Mouse (Mus musculus): ENCODE measurements around the gene Plcb4.

DNA sequence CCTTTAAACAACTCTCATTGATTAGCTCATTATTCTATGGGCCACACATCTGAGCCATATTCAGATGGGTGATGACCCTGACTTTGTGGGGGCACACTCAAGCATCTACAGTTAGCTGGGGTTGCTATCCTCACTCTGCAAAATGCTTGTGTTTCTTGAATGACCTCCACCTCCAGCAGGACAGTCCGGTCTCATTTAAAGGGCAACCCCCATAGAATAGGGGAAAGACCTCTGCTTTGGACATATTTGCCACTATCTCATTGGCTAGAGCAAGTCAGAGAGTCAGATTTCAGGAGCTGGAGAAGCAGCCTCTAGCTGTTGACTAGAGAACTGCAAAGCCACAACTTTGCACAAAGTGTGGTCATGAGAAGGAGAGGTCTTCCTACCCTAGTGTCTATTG, 340.6 kb downstream of the Plcb4 start:
- TF ChIP-seq ZC3H11A (IDR thresholded peaks at IDR 0.05; ENCODE audit: borderline replicate concordance, low read depth, low read length) = no peak
- no peak for TF ChIP-seq MAFK (IDR thresholded peaks at IDR 0.05; ENCODE audit: insufficient read depth, low read depth, low read length)
- TF ChIP-seq HCFC1 (IDR thresholded peaks at IDR 0.05; ENCODE audit: borderline replicate concordance, insufficient read depth, low read length) = no peak
- no peak for TF ChIP-seq CHD2 (IDR thresholded peaks at IDR 0.05; ENCODE audit: low read depth, low read length)
